Mouse (Mus musculus) heart, adult 18-20 months (tissue): ENCODE measurements around the gene Vmn1r32. TPM values are rescaled to one million over a fixed set of nuclear protein-coding genes. Genes with fewer than 3 reads are reported as not detected.

Experiments used
- DNase-seq, 2 experiments: peaks; one replicate each; pipeline ENCODE4 v3.0.0; 2021 to 2022; ENCODE audit warnings: mixed read lengths in 1 of 2
- long read RNA-seq, 2 experiments: library from polyadenylated mRNA; stranded (forward); transcript quantifications; one replicate each; pipeline ENCODE4 v2.0.0; 2021
- total RNA-seq, 2 experiments: library from RNA; stranded (reverse); gene quantifications; 2 replicates each; pipeline ENCODE4 v1.2.3; 2021

Vmn1r32 gene
- total RNA-seq: not detected
- long read RNA-seq, experiment 1: 0 reads
- long read RNA-seq, experiment 2: 0 reads

DNA sequence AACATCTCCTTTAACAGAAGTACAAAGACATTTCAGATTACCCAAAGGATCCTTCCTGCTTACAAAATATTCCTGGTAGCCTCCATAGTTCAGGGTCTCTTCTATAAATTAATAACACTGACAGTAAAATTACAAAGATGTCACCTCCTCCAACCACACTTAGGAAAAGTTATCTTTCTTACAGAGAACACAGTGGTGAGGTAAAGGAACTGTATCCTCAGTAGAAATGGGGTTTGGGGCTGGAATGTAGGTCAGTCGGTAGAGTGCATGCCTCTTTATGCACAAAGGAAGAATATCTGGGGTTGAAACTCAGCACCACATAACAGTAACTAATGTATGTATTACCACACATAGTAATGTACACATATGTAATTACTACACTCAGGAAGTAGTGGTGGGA, at the start of gene Vmn1r32:
TSS of gene Vmn1r32 (minus strand) at position 101 of the 400 bp plus-strand sequence.
- DNase-seq: no peak

DNA sequence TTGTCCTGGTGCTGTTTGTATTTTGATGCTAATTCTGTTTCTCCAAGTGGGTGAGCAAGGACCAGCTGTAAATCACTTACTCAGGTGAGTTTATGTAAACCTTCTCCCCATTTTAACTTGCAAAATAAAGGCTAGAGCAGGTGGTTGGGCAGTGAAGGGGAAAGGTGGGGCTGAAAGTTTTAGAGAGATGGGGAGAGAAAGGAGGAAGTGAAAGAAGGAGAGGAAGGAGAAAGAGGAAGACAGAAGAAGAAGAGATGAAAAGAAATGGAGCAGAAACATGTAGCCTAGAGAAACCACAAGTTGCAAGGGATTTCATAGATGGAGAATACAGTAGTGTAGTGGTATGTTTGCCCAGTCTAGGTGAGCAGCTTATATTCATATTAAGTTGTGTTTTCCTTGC, 35.9 kb upstream of the Vmn1r32 start:
- no peak for DNase-seq

DNA sequence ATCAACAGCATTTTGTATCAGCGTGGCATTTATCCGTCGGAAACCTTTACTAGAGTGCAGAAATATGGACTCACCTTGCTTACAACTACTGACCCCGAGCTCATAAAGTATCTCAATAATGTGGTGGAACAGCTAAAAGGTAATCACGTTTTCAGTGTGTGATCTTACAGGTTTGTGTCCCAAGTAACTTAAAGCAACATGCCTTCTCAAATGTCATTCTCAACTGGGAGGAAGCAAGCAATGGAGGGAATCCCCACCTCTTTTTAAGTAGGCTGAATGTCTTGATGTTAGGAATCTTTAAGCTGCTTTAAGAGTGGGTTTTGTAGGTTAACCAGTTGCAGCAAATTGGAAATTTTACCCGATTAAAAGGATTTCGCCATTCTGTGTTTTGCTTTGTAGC, 23.9 kb downstream of the Vmn1r32 start:
- DNase-seq: no peak

DNA sequence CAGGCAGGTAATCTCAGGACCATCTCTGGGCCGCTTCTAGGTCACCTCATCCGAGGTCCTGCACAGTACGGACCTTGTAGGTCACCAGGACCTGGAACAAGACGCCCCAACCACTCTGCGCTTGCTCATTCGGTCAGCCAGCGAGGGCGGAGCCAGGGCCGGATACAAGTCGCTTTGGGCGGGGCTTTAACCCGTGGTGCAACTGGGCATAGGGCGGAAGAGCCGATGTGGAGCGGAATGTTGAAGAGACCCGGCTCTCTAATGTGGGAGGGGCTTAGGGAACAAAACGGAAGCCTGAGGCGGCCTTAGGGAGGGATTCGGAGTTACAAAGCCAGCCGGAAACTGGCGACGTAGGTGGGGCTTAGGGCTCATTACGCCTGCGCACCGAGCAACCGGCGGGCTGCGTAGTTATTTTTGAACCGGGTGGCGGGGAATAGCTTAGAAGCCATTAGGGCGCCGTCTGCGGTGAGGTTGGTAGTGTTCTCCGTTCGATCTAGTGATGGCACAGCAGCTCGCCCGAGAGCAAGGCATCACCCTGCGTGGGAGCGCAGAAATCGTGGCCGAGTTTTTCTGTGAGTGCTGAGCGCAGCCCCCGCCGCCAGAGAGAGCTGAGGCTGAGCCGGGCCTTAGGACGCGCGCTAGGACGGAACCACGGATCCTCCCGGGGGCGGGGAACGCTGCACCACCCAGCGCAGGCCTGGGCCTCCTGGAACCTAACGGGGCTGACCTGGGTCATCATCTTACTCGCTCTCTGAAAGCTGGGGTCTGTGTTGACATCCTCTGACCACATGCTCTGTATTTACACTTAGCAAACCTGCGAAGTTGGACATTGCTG, 24.7 kb downstream of the Vmn1r32 start, which contains the start of gene Mad2l1:
TSS of gene Mad2l1 (plus strand) at position 363 of the 835 bp plus-strand sequence.
- peak; percentile 99 for DNase-seq

DNA sequence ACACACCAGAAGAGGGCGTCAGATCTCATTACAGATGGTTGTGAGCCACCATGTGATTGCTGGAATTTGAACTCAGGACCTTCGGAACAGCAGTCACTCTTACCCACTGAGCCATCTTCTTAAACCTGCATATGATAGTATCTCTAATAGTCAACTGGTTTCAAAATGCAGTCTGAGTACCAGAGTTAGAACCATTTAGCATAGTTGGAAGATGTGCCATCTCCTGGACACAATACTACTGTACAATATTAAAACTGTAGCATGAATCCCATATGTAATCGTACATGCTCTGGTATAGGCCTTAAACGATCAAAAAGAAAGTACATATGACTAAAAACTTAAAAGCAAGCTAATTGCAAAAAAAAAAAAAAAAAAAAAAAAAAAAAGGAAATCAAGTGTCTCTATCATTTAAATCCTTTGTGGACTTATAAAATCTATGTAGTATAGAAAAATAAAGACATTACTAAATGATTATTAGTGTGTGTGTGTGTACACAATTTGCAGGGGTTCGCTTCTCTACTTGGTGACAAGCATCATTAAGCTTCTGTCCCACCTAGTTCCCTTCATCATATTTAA, 25.4 kb downstream of the Vmn1r32 start:
- peak; percentile 1 to 5 for DNase-seq

DNA sequence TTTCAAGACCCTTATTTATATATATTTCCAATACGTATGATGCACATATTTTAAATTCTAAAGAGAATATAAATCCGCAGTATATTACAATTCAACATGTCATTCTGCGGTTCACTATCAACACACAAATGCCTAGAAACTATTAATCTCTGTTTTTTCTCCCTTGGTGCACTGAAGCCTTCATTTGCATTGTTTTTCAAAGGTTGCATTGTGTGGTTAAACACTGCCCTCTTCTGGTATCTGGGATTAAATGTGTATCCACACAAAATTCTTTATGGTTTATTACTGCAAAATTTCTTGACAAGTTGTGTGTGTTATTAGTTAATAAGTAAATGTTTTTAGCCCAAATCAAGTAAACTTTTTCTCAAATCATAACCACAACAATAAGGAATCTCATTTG, 26.7 kb downstream of the Vmn1r32 start:
- DNase-seq: peak; percentile 23 to 64

DNA sequence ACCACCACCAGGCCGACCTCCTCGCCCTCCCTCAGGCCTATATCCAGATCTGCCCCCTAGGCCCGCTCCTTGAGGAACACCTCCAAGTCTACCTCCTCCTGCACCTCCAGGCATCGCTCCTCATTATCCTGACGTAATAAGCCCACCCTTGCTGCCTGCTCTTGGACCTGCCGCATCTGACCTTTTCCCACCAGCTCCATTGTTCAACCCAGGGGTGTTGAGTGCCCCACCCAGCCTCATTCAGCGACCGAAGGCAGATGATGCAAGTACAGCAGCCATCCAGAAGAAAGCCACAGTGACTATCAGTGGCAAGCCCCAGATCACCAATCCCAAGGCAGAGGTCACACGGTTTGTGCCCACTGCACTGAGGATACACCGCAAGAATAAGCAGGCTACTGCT, 31.5 kb downstream of the Vmn1r32 start:
- no peak for DNase-seq

DNA sequence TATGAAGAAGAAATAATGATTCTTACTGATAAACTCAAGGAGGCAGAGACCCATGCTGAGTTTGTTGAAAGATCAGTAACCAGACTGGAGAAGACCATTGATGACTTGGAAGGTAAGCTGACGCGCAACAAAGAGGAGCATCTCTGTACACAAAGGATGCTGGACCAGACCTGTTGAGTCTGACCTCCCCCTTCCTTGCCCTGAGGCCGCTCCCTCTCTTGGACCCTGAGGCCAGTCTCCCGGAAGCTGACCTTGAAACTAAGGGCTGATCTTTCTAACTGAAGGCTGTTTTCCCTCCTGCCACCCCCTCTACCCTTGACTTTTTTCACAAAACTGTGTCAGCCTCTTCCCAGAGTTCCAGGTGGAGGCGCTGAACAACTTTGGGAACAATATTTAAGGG, 43.5 kb downstream of the Vmn1r32 start:
- DNase-seq: no peak

Other genes with a start within 250 kb of the Vmn1r32 start
- gene Mad2l1, start 24.7 kb downstream of the Vmn1r32 start, total RNA-seq: 1 to 10 TPM; 2.7 to 3.0 TPM
- not detected for gene Vmn1r33, start 58.2 kb upstream of the Vmn1r32 start, total RNA-seq
- not detected for gene Vmn1r34, start 83.8 kb upstream of the Vmn1r32 start, total RNA-seq
- gene Vmn1r35, start 125.8 kb upstream of the Vmn1r32 start, total RNA-seq: not detected
- not detected for gene Vmn1r36, start 159.1 kb upstream of the Vmn1r32 start, total RNA-seq
- gene Vmn1r37, start 169.3 kb upstream of the Vmn1r32 start, total RNA-seq: not detected
- not detected for gene Vmn1r38, start 222.5 kb upstream of the Vmn1r32 start, total RNA-seq